Mouse (Mus musculus) limb, embryonic 11.5 days (tissue): ENCODE results near the gene Atp6v1e1. TPM values are rescaled to one million over a fixed set of nuclear protein-coding genes. Genes with fewer than 3 reads are reported as not detected.

Source experiments
- ATAC-seq: fragments of 200-750 bp; cut with Nextera tagmentation; 2 replicates; pipeline ENCODE4 v1.8.0; 2017; ENCODE audit warnings: low read depth; ENCODE audit not compliant: insufficient number of reproducible peaks, low FRiP score, low TSS enrichment
- DNase-seq: peaks from one replicate; pipeline ENCODE4 v3.0.0-alpha.2; 2015; ENCODE audit warnings: low spot score
- H3K27ac ChIP-seq: fragments of 300-500 bp; sonication (generic); replicated peaks from 2 replicates; pipeline ENCODE4 v1.5.1; 2014; ENCODE audit warnings: low read depth, mild to moderate bottlenecking, low read length
- H3K27me3 ChIP-seq: fragments of 300-500 bp; sonication (generic); 2 replicates; pipeline ENCODE4 v1.6.1; 2014; ENCODE audit warnings: mild to moderate bottlenecking, low read length, mixed read lengths; ENCODE audit not compliant: control insufficient read depth, insufficient read depth
- H3K36me3 ChIP-seq: fragments of 300-500 bp; sonication (generic); 2 replicates; pipeline ENCODE4 v1.6.1; 2014; ENCODE audit warnings: mild to moderate bottlenecking, low read length, moderate library complexity, mixed read lengths; ENCODE audit not compliant: control insufficient read depth, insufficient read depth
- H3K4me1 ChIP-seq: fragments of 300-500 bp; sonication (generic); 2 replicates; pipeline ENCODE4 v1.6.1; 2014; ENCODE audit warnings: low read length, mixed read lengths; ENCODE audit not compliant: control insufficient read depth, insufficient read depth
- H3K4me2 ChIP-seq: fragments of 300-500 bp; sonication (generic); 2 replicates; pipeline ENCODE4 v1.6.1; 2014; ENCODE audit warnings: low read depth, mild to moderate bottlenecking, moderate library complexity; ENCODE audit not compliant: severe bottlenecking
- H3K4me3 ChIP-seq: fragments of 300-500 bp; sonication (generic); 2 replicates; pipeline ENCODE4 v1.5.1; 2014; ENCODE audit warnings: low read depth, low read length
- H3K9ac ChIP-seq: fragments of 300-500 bp; sonication (generic); 2 replicates; pipeline ENCODE4 v1.6.1; 2014; ENCODE audit warnings: mild to moderate bottlenecking, low read length
- H3K9me3 ChIP-seq: fragments of 300-500 bp; sonication (generic); 2 replicates; pipeline ENCODE4 v1.6.1; 2016; ENCODE audit warnings: low read length; ENCODE audit not compliant: control insufficient read depth
- whole genome bisulfite sequencing: fragments of 180-500 bp; shearing (Covaris S2); extraction: QIAGEN DNeasy Blood & Tissue Kit; methylation state at CpG from one replicate; pipeline ENCODE4 v1.1.7; 2014; 5-methylcytosine and 5-hydroxymethylcytosine counted together
- microRNA-seq: library from miRNA; unstranded; fragments of <30 nt; microRNA quantifications from one replicate; pipeline ENCODE4, GENCODE M21; 2016
- polyA plus RNA-seq: library from polyadenylated mRNA; unstranded; fragments of >200 nt; fragmentation: Nextera tagmentation; extraction: Ambion mirVana; gene quantifications from 2 replicates; pipeline ENCODE4 v1.2.1, GENCODE M21; 2014

Atp6v1e1 gene
- polyA plus RNA-seq, 1 experiment from 2014 or later = 118 TPM

DNA sequence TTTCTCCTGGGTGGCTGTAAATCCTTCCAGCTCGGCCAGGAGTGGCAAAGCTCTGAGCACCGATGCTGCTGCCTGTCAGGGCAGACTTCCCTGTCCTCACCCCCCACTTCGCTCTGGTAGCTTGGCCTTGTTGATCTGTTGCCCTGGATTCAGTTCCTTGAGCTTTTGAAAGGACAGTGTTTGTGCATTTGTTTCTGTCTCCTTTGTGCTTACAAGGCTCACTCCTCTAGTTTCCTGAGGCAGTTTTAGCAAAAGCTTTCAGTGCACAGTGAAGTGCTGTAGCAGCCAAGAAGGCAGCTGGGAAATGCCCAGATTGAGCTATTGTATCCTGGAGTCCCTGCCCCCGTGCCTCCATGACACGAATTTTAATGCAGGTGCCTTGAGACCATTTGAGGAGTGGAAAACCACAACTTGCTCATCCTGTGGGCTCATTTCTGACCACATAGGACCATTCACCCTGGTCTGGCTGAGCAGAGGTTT lies 49.4 kb downstream of the Atp6v1e1 start, which contains the start of gene Slc25a18:
Gene Slc25a18 (plus strand): TSS at position 430 of the 480 bp plus-strand sequence.
- WGBS = 74% methylated on average over 5 of the region's 5 CpGs

DNA sequence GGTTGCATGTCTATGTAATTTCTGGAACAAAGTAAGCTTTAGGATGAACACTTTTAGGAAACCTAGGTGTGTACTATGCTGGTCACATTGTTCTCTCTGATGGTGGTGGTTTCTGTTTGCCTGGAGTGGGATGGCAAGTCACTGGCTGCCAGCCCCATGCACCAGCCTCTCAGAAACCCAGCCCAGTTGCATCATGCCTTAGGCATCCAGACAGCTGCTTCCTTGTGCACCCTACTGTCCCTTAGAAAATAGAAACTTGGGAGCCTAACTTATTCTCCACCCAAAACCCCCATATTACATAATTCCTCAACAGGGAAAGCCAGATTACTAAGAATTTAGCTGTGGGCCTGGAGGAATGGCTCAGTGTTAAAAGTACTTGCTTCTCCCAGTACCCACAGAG lies 50.6 kb downstream of the Atp6v1e1 start:
- no peak for ATAC-seq

More for the DNA sequence above, 49.4 kb downstream of the Atp6v1e1 start, which contains the start of gene Slc25a18:
- Histone ChIP-seq H3K4me2 (no peak within 1 kb of the TSS), H3K9ac (no peak within 1 kb of the TSS), H3K4me1 (no peaks in the 10 kb centered on the region), H3K9me3 (no peaks in the 10 kb centered on the region), H3K4me3 (no peak within 1 kb of the TSS), H3K27ac (no peak within 1 kb of the TSS), H3K36me3 (no peaks in the 10 kb centered on the region), H3K27me3 (no peaks in the 10 kb centered on the region)
- DNase-seq (no peak), ATAC-seq (no peak)

DNA sequence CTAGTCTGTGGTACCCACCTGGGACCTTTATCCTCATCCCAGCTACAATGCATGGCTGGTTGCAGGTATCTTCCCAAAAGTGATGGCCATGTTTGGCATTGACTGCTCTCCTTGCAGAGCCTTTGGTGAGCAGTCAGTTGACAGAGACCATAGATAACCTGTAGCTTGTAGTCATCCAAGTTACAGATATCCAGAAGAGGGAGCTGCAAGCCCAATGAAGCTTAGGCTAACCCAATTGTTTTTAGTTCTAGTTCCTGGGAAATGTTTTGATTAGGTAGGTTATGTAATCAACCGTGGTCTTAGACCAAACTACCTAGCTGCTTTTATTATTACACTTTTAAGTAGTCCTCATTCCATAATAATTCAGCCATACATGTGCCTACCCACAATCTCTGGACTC lies 51.2 kb downstream of the Atp6v1e1 start:
- ATAC-seq = no peak
- H3K9me3 ChIP-seq = no peaks in the 10 kb centered on the region
- H3K9ac ChIP-seq = no peak overlapping the region
- no peaks in the 10 kb centered on the region for H3K36me3 ChIP-seq
- H3K27ac ChIP-seq = no peak overlapping the region
- H3K4me1 ChIP-seq = no peaks in the 10 kb centered on the region
- H3K27me3 ChIP-seq = no peaks in the 10 kb centered on the region
- no peak overlapping the region for H3K4me3 ChIP-seq
- no peak overlapping the region for H3K4me2 ChIP-seq
- no peak for DNase-seq
- 88% methylated on average over 1 of the region's 1 CpGs for WGBS

More for the DNA sequence above, 50.6 kb downstream of the Atp6v1e1 start:
- no peak overlapping the region for H3K9ac ChIP-seq
- H3K27me3 ChIP-seq = no peaks in the 10 kb centered on the region
- no peaks in the 10 kb centered on the region for H3K9me3 ChIP-seq
- DNase-seq = no peak
- H3K36me3 ChIP-seq = no peaks in the 10 kb centered on the region
- H3K27ac ChIP-seq = no peak overlapping the region
- H3K4me3 ChIP-seq = no peak overlapping the region
- no peaks in the 10 kb centered on the region for H3K4me1 ChIP-seq
- H3K4me2 ChIP-seq = no peak overlapping the region

DNA sequence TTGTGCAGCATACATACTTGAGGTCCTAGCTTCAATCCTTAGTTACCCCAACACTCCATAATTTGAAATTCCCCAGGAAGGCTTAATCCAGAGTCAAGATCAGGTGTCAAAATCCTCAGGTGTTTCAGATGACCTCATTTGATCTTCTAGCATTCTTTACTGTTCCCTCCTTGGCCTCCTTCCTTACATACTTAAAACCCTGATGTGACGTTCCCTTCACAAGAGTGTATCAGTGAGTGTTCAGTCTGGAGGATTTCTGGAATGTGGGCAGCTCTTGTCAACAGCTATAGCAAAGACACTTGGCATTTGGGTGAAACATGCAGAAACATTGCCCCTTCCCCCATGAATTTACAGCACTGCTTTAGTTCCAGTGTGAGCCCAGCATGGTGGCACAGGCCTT lies 52.6 kb downstream of the Atp6v1e1 start:
- Histone ChIP-seq H3K4me3 (no peak overlapping the region), H3K9me3 (no peaks in the 10 kb centered on the region), H3K4me2 (no peak overlapping the region), H3K9ac (no peak overlapping the region), H3K4me1 (no peaks in the 10 kb centered on the region), H3K27ac (no peak overlapping the region), H3K27me3 (no peaks in the 10 kb centered on the region), H3K36me3 (no peaks in the 10 kb centered on the region)
- ATAC-seq (no peak), DNase-seq (no peak)
- WGBS = 91% methylated on average over 1 of the region's 1 CpGs

DNA sequence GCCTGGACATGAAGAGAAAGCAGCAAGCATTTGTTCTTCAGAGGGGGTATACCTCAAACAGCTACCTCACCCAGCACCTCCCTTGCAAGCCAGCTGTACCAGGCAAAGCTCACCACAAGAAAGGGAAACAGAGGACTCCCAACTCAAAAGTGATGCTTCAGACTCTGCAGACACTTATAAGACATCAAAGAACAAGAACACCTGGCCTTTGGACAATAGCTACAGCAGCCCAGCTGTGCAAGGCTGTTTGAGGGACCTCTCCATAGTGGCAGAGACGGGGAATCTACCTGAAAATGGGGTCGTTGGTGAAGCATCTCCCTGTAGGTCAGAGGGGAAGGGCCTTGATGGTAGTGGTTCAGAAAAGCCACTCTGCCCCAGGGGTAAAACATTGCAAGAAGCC lies 61.4 kb downstream of the Atp6v1e1 start:
- no peak for DNase-seq
- 98% methylated on average over 2 of the region's 2 CpGs for WGBS
- peaks cover 11% of the 10 kb centered on the region; the same call in 1 of the 2 replicates for H3K36me3 ChIP-seq

DNA sequence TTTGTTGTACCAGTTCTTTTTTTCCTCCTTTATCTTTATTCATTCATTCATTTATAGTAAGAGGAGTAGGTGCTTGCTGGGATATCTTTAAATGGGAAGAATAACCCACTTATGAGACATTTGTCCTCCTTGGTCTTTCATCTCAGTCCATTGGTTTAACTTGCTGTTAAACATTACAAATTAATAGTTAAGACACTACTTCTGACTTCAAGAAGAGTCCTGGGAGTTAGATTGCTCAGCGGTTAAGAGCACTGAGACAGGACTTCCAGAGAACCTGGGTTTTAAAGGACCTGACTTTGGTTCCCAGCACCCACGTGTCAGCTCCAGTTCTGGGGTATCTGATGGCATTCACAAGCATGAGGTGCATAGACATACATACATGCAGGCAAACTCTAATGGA lies 76.2 kb downstream of the Atp6v1e1 start:
- H3K4me1 ChIP-seq = no peaks in the 10 kb centered on the region
- WGBS = 93% methylated on average over 2 of the region's 2 CpGs
- H3K27ac ChIP-seq = no peak overlapping the region
- H3K4me3 ChIP-seq = no peak overlapping the region
- no peak overlapping the region for H3K4me2 ChIP-seq
- H3K36me3 ChIP-seq = no peaks in the 10 kb centered on the region; the same call in 1 of the 2 replicates
- no peak overlapping the region for H3K9ac ChIP-seq
- H3K9me3 ChIP-seq = no peaks in the 10 kb centered on the region
- H3K27me3 ChIP-seq = no peaks in the 10 kb centered on the region
- DNase-seq (no peak), ATAC-seq (no peak)

More for the DNA sequence above, 61.4 kb downstream of the Atp6v1e1 start:
- ATAC-seq = no peak
- H3K9ac ChIP-seq = no peak overlapping the region
- H3K4me2 ChIP-seq = no peak overlapping the region
- no peaks in the 10 kb centered on the region for H3K27me3 ChIP-seq
- H3K4me3 ChIP-seq = no peak overlapping the region
- H3K9me3 ChIP-seq = no peaks in the 10 kb centered on the region
- no peaks in the 10 kb centered on the region for H3K4me1 ChIP-seq
- no peak overlapping the region for H3K27ac ChIP-seq

Small RNA genes lying within 50 kb of the gene (microRNA-seq; reads per million reads assigned to microRNA genes)
- not detected for gene Gm25193

Other genes starting within 250 kb of the Atp6v1e1 start
- 13.0 and 18.5 TPM in 2 replicates for gene Cecr2, start 156.4 kb downstream of the Atp6v1e1 start, polyA plus RNA-seq
- gene Slc25a18, start 49.2 kb downstream of the Atp6v1e1 start, polyA plus RNA-seq = 0.25 and 0.26 TPM in 2 replicates
- gene Bcl2l13, start 13.4 kb upstream of the Atp6v1e1 start, polyA plus RNA-seq = 35.2 and 40.9 TPM in 2 replicates
- gene Bid, start 94.1 kb upstream of the Atp6v1e1 start, polyA plus RNA-seq = 15.6 and 17.0 TPM in 2 replicates